Comparison of ENCODE assay signal across 8 mouse cellular contexts in the genomic region with DNA sequence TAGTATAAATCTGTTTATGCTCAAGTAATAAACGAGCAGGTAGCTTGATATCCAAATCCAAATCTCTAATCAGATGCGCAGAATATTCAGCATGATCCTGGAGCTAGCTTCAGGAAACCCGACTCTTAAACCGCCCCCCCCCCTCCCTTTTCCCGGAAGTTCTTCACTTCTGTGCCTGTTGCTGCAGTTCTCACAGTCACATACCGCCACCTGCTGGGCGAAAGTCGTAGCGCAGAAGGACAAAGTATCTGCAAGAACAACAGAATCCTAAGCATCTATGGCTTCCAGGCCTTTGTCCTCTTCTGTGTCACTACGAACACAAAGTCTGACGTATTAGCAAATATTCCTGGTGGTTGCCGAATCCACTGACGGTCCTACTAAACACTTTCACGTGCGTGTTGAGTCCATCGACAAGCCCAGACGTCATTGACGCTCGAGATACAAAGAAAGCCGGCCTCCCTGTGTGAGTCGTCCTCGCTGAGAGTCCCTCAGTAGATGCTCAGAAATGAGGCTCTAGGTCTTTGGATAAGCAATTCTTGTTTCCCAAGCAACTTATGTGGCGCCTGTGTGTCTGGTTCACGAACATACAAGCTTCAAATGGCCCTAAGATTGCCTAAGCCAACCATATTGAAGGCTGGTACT. TPM values are rescaled to one million over a fixed set of nuclear protein-coding genes. Genes with fewer than 3 reads are reported as not detected.
DNase-seq lines count a peak whose midpoint lies in the region; ATAC-seq lines count a peak whose summit lies in the region.

No protein-coding gene starts in this region.

- WGBS in hindbrain, embryonic 15.5 days = 35% methylated on average over 24 of the region's 24 CpGs
- 37% methylated on average over 24 of the region's 24 CpGs for WGBS in midbrain, embryonic 14.5 days

- H3K4me1 ChIP-seq in hindbrain, embryonic 15.5 days (replicated peaks) = no peaks in the 10 kb centered on the region
- no peaks in the 10 kb centered on the region for H3K4me1 ChIP-seq in midbrain, embryonic 14.5 days (ENCODE audit: control insufficient read depth, insufficient read depth, low read length)

- no peak overlapping the region for H3K27ac ChIP-seq in hindbrain, embryonic 15.5 days (replicated peaks)
- no peak overlapping the region for H3K27ac ChIP-seq in midbrain, embryonic 14.5 days (replicated peaks; ENCODE audit: low read depth, low read length)

- no peaks in the 10 kb centered on the region for H3K9me3 ChIP-seq in hindbrain, embryonic 15.5 days
- H3K9me3 ChIP-seq in midbrain, embryonic 14.5 days (ENCODE audit: control insufficient read depth, low read length) = no peaks in the 10 kb centered on the region

- peak; percentile 77 for ATAC-seq in hindbrain, embryonic 15.5 days (ENCODE audit: low FRiP score, low read depth)
- peak; percentile 68 for ATAC-seq in midbrain, embryonic 14.5 days (ENCODE audit: low FRiP score, low TSS enrichment)
- no peak for ATAC-seq in megakaryocyte-erythroid progenitor cell, adult 5-6 weeks (replicated peaks; ENCODE audit: low FRiP score, low TSS enrichment, poor library complexity, severe bottlenecking)

- peak; percentile 93 for DNase-seq in ZHBTc4 (ENCODE audit: low read depth, low spot score)
- peak; percentile 88 to 92 for DNase-seq in cerebellum, postnatal 10 days
- peak; percentile 59 to 82 for DNase-seq in frontal cortex, postnatal 14 days (ENCODE audit: low spot score in 2 of 2)
- peak; percentile 76 to 88 for DNase-seq in left cerebral cortex, postnatal 10 days (ENCODE audit: extremely low spot score in 1 of 2, low spot score in 2 of 2)
- DNase-seq in midbrain, embryonic 14.5 days = peak; percentile 92
- peak; percentile 58 for DNase-seq in spleen, adult 12 weeks (ENCODE audit: low spot score)

- H3K4me2 ChIP-seq in hindbrain, embryonic 15.5 days = peak overlapping the region; percentile 39
- no peak overlapping the region; the same call in 1 of the 2 replicates for H3K4me2 ChIP-seq in midbrain, embryonic 14.5 days (ENCODE audit: low read length)

- no peak overlapping the region for H3K9ac ChIP-seq in hindbrain, embryonic 15.5 days
- H3K9ac ChIP-seq in midbrain, embryonic 14.5 days (replicated peaks; ENCODE audit: low read length) = no peak overlapping the region

- no peaks in the 10 kb centered on the region for H3K36me3 ChIP-seq in hindbrain, embryonic 15.5 days
- no peaks in the 10 kb centered on the region for H3K36me3 ChIP-seq in midbrain, embryonic 14.5 days (ENCODE audit: control insufficient read depth, insufficient read depth, low read length)

- H3K27me3 ChIP-seq in hindbrain, embryonic 15.5 days = no peaks in the 10 kb centered on the region
- H3K27me3 ChIP-seq in midbrain, embryonic 14.5 days (ENCODE audit: control insufficient read depth, insufficient read depth, low read length) = no peaks in the 10 kb centered on the region

- H3K4me3 ChIP-seq in hindbrain, embryonic 15.5 days = no peak overlapping the region
- H3K4me3 ChIP-seq in midbrain, embryonic 14.5 days (replicated peaks; ENCODE audit: low read depth, low read length) = no peak overlapping the region

- intact Hi-C loops in left cerebral cortex, postnatal 10 days (cut with DNase I) = loop anchor here (2.0 kb wide), 1 partner anchor 312 kb away; no protein-coding TSS in a partner anchor

RNA-seq across cellular contexts. Expression of a gene that starts 29.9 kb away (rescaled TPM):
- polyA plus RNA-seq in hindbrain, embryonic 15.5 days (2015; fragmentation: Nextera tagmentation; extraction: Ambion mirVana) = 3.1 and 4.0 TPM in 2 replicates
- total RNA-seq in left cerebral cortex, postnatal 10 days (2021) = 10 to 100 TPM; 27.6 to 41.4 TPM
- polyA plus RNA-seq in midbrain, embryonic 14.5 days (2014; fragmentation: Nextera tagmentation; extraction: Ambion mirVana) = 1.4 and 2.0 TPM in 2 replicates
- not detected in 2 replicates for total RNA-seq in megakaryocyte-erythroid progenitor cell, adult 5-6 weeks (2014; fragmentation: Nextera tagmentation)
- total RNA-seq in megakaryocyte-erythroid progenitor cell, adult 5-6 weeks (2017) = not detected in 2 replicates

Comparison
In these comparisons a context has a peak if more than half of its experiments do, and no peak if none do; other contexts are left out.
1. RNA of a gene that starts 29.9 kb away (total RNA-seq): 27.6 to 41.4 TPM in left cerebral cortex, postnatal 10 days; not detected in megakaryocyte-erythroid progenitor cell, adult 5-6 weeks; every median in the first group is over 10 times any median in the second.
2. Peak in every context shown above with its lines, with median percentiles within 50 percentile points of each other: DNase-seq.